Mouse (Mus musculus): Measurements from ENCODE around the gene Adcy3.

Adcy3 gene

DNA sequence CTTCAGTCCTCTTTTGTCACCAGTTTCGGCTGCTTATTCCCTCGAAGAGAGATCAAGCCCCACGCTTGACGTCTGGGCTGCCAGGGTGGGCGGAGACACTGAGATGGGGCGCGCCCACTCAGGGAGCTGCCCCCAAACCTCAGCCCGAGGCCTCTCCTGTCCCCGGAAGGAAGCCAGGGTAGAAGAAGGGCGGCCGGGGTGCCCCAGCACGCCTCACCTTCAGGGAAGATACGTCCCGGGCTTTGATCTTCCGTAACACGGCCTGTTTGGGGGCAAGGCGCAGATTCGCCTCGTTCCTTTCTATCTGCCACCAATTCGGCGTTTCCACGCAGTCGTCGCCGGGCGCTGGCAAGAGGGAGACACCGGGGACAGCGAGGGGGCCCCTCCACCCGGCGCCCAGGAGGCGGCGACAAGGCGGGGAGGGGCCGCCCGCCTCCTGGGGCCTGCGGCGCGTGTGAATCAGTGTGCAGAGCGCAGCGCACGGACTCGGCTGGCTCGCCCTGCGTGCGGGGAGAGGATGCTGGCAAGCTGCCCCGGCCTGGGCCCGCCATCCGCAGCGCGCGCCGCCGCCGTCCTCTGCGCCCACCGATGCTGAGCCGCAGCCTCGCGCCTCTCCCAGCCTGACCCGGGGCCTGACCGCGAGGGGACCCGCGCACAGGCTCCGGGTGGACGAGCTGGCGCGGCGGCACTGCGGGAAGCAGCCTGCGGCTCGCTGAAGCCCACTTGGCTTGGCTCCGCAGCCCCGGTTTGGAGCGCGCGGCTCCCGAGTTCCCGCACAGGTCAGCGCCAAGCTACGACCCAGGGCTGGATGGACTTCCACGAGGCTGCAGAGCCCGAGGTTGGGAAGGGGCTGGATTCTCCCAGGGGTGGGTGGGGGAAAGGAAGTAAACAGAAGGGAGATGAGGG is at the start of gene Adcy3:
Adcy3 (plus strand) TSS at position 163 of the 906 bp plus-strand sequence.
- DNase-seq (ENCODE audit: low spot score in 2 of 2): peak; percentile 38 to 56

DNA sequence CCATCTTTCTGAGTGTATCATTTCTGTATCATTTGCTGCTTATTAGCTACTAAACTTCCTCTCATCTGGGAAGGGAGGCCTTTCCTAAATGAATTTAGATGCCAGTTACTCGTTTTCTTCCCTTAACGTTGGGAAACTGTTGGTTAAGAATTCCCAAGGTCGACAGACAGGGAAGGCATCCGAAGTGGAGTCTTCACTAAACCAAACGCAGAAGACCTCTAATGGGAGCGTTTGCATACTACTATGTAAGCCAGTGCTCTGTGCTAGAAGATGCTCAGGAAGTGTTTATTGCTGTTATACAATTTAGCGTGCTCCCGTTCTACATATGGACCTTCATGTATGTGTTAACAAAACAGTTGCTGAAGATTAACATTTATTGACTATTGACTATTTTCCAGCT is 49.5 kb upstream of the Adcy3 start:
- no peak for DNase-seq (ENCODE audit: low spot score in 2 of 2)

- peak; percentile 45 to 71 for DNase-seq (ENCODE audit: low spot score in 2 of 2)
Observed at GRCm38 (mm10) chr12:4107383-4107782, 25.5 kb upstream of the Adcy3 start.

GRCm38 (mm10) chr12:4116132-4116531 is 16.8 kb upstream of the Adcy3 start:
- DNase-seq (ENCODE audit: low spot score in 2 of 2): no peak

GRCm38 (mm10) chr12:4117136-4117535 is 15.8 kb upstream of the Adcy3 start:
- no peak for DNase-seq (ENCODE audit: low spot score in 2 of 2)

GRCm38 (mm10) chr12:4117579-4117978 is 15.3 kb upstream of the Adcy3 start:
- DNase-seq (ENCODE audit: low spot score in 2 of 2): peak; percentile 62 to 76

- DNase-seq (ENCODE audit: low spot score in 2 of 2): no peak
Observed at GRCm38 (mm10) chr12:4127346-4127745, 5.6 kb upstream of the Adcy3 start.

DNA sequence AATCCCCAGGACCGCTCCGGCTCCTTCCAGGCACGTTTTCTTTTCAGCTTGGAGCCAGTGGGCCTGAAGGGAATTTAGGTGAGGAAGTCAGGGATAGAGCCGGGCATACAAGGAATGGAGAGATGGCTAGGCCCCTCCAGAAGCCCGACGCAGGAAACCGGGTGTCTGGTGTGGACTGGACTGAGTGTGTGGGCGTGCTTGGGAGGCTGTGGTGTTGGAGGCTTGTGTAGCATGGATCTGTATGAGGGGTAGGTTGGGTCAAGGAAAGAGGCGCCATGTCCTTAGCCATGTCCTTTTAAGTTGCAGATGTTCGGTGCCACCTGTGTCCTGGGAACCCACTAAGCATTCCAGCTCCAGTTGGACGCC is 927 bp downstream of the Adcy3 start:
- no peak for DNase-seq (ENCODE audit: low spot score in 2 of 2)

DNA sequence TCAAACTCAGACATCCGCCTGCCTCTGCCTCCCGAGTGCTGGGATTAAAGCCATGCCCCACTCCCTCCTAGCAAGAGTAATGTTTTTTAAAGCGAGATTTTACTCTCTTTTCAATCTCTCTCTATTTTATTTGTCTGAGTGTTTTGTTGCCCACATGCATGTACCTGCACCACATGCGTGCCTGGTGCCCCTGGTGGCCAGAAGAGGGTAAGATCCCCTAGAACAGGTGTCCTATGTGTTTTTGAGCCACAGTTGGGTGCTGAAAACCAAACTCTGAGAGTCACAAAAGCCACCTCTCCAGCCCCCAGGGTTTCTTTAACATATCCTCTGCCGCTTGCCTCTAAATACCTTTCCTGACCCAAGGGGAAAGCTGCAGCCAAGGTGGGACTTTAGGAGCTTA is 10.3 kb downstream of the Adcy3 start:
- DNase-seq (ENCODE audit: low spot score in 2 of 2): no peak

GRCm38 (mm10) chr12:4150936-4151335 is 18.0 kb downstream of the Adcy3 start:
- no peak for DNase-seq (ENCODE audit: low spot score in 2 of 2)

GRCm38 (mm10) chr12:4151969-4152368 is 19.1 kb downstream of the Adcy3 start:
- no peak for DNase-seq (ENCODE audit: low spot score in 2 of 2)

DNA sequence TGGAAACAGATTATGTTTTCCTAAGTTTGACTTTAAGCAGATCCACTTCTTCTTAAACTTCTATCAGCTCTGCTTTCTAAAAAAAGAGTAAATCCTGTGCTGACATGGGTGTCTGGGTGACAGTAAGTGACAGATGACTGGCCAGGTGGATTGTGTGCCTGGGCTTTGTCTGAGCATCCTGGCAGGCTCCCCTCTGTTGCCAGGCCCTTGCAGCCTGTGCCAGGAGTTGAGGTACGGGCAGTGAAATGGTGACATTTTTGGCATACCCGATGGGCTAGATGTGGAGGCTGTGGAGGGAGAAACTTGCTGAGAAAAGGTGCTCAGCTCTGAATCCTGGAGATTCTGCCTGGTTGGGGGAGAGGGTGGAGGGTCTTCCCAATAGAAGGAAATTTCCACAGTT is 24.6 kb downstream of the Adcy3 start:
- DNase-seq (ENCODE audit: low spot score in 2 of 2): no peak

DNA sequence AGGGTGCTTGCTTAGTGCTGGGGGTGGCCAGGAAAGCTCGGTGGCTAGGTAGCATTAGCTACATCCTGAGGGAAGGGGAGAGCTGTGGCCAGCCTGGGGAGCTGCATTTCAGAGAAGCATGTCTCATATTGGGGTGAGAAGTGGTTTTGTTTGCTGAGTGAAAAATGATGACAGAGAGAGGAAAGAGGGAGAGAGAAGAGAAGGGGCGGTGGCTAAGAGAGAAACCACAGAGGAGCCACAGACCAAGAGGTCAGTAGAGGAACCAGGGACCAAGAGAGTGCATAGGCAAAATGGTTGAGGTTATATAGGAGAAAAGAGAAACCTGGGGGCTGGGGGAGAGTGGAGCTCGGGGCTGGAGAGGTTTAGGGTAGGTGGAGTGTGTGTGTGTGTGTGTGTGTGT is 25.3 kb downstream of the Adcy3 start:
- no peak for DNase-seq (ENCODE audit: low spot score in 2 of 2)

DNA sequence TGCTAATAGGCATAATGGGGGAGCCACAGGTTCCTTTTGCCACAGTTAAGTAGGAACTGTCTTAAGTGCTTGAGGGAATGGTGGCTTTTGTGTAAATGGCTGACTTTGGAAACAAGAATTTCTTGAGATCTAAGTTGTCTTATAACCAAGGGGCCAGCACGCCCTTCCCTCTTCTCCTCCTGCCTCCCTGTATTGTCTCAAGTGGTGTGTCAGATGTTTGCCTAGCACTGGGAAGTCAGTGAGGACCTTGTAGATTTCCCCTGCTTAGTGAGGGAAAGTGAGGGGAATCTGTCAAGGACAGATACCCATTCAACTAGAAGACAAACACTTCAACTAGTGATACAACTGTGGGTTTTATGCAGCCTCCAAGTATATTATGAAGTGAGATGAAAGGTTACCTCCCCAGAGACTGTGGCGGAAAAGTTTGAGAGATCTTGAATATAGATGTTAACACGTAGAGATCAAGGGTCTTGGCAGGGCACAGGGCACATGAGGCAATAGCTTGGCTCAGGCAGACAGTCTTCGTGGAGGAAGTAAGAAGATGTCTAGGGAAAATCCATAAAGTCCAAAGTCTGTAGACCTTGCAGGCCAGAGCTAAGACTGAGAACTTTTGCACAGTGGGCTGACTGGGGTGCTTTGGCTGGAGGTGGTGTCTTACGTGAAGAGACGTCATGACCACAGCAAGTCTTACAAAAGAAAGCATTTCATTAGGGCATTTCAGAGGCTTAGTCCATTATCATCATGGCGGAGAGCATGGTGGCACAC is 26.1 kb downstream of the Adcy3 start:
- no peak for DNase-seq (ENCODE audit: low spot score in 2 of 2)

DNA sequence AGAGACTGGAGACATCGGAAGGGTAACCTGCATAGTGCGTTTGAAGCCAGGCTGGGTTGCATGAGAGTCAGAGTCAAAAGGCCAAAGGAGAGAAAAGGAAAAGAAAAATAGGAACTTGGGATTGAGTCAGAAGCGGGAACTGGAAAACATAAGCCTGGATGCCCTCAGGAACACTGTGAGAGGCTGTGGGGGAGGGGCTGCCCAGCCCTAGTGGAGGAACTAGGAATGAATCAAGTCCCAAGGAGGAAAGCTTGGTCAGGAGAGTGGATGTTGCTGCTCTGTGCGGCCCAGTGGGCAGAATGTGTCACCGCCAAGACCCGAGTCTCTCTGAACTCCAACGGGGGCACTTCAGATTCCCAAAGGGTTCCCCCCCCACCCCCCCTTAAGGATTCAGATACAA is 27.4 kb downstream of the Adcy3 start:
- no peak for DNase-seq (ENCODE audit: low spot score in 2 of 2)

DNA sequence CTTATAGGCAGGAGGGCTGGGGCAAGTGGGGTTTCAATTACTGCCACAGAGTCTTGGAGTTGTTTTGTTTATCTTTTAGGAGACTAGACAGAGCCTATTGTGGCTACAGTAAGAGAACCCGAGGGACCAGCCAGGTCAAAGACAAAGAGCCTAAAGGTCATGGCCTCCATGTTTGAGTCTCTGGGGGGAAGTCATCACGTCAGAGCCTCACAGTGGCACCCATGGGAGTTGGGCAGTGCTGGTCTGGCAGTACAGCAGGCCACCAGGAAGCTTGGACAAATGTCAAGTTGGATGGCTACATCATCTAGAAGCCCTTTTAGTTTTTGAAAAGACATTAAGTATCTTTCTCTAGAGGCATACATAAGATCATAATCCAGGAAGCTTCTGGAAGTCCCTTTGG is 30.0 kb downstream of the Adcy3 start:
- DNase-seq (ENCODE audit: low spot score in 2 of 2): no peak

- DNase-seq (ENCODE audit: low spot score in 2 of 2): no peak
Observed at GRCm38 (mm10) chr12:4166970-4167369, 34.1 kb downstream of the Adcy3 start.

DNA sequence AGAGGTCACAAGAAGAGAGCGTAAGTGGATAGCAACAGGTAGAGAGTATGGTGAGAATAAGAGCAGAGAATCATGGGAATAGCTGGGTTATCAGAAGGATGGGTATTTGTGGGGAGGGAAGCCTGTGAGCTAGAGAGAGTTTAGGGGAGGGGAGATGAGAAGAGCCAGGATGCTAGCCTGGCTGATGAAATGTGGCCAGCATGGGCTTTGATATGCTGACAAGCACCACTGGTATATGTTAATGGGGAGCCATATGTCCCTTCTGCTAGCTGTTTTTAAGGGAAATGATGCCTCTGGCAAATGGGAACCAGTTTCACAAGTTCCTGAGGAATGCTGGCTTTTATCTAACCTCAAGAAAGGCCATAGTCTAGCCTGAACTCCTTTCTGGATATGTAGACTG is 36.2 kb downstream of the Adcy3 start:
- no peak for DNase-seq (ENCODE audit: low spot score in 2 of 2)

DNA sequence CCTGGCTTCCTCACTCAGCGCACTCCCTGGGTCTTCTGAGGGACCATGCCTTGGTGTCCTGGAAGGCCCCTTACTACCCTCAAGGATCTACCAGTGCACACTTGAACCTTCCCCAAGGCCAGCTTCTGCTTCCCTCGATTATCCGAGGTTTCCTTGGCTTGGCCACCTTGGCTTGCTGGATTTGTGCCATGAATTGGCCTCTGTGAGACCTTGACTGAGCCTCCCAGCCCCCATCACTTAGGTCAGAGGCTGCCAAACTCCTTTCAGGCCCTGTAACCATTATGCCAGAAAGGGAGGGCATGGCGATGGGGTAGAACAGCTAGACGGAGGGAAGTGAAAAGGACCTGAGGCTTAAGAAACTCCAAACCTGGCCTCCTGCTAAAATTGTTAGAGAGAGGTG is 36.7 kb downstream of the Adcy3 start:
- no peak for DNase-seq (ENCODE audit: low spot score in 2 of 2)

DNA sequence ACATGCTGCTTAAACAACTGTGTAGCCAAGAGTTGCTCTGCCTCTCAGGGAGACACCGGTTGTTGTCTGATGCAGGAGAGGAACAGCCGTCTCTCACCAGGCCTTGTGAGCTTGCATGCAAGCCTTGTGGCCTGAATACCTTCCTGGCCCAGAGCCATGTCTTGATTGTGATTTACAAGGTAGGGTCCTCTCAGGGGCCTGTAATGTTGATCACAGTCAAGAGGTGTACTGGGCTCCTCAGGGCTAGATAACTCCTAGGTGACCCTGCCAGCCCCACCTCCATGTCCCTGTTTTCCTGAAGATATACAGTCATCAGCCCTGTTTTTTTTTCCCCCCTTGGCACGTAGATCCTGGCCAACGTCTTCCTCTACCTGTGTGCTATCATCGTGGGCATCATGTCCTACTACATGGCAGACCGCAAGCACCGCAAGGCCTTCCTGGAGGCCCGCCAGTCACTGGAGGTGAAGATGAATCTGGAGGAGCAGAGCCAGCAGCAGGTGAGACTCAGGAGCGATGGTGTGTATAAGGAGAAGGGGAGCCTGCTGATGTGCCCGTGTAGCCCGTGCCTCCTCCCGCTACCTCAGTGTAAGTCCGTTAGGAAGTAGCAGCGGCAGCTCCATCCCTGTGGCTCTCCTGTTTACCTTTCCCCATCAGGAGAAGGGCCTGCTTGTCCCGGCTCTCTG is 40.3 kb downstream of the Adcy3 start:
- DNase-seq (ENCODE audit: low spot score in 2 of 2): no peak

GRCm38 (mm10) chr12:4178839-4179238 is 45.9 kb downstream of the Adcy3 start:
- no peak for DNase-seq (ENCODE audit: low spot score in 2 of 2)

DNA sequence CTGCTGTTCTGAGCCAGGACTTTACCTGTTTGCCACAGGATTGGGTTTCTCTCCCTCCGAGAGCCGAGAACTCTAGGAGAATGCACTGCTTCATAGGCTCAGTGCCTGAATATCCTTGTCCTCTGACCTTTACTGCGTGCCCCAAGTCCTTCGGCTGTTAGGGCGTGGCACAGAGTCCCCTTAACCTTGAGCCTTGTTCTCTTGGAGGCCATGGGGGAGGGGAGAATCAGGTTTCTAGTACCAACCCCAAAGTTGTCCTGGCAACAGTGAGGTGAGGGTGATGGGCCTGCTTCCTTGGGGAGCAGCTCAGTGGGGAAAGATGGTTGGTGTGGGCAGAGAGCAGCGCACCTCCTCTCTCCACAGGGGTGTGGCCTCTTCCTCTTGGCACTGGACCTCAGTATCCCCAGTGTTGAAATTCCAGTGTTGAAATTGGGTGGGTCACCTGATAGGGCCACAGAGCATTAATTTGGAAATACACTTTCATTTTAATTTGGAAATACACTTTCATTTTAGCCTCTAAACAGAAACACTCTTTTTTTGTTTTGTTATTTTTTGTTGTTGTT is 46.8 kb downstream of the Adcy3 start:
- DNase-seq (ENCODE audit: low spot score in 2 of 2): no peak

Data from frontal cortex, postnatal 14 days (tissue).